Mouse (Mus musculus): Measurements from ENCODE around the gene Fam208b. TPM values are rescaled to one million over a fixed set of nuclear protein-coding genes. Genes with fewer than 3 reads are reported as not detected.
"Not testable (repeated sequence)": the region's sequence is repeated elsewhere in the genome, so short reads cannot be mapped to it uniquely, and the experiment has no call there.

Fam208b gene
- polyA plus RNA-seq, 1 experiment from 2014 or later: 5.7 TPM

GRCm38 (mm10) chr13:3540166-3540565 lies 70.7 kb downstream of the Fam208b start:
- H3K4me3 ChIP-seq (ENCODE audit: inconsistent target): peak overlapping the region; percentile 74
- 90% methylated on average over 1 of the region's 2 CpGs for WGBS (ENCODE audit: missing documents)
- peak overlapping the region; percentile 90 for H3K27ac ChIP-seq
- no peaks in the 10 kb centered on the region for H3K36me3 ChIP-seq (ENCODE audit: inconsistent target)
- peaks cover 67% of the 10 kb centered on the region for H3K79me2 ChIP-seq (ENCODE audit: inconsistent target)

GRCm38 (mm10) chr13:3538969-3539562 lies 71.8 kb downstream of the Fam208b start:
- Histone ChIP-seq H3K27ac (peak overlapping the region; percentile 90), H3K4me3 (ENCODE audit: inconsistent target) (peak overlapping the region; percentile 74)
- WGBS (ENCODE audit: missing documents): 2% methylated on average over 15 of the region's 15 CpGs

GRCm38 (mm10) chr13:3538223-3538968 lies 72.5 kb downstream of the Fam208b start:
- H3K79me2 ChIP-seq (ENCODE audit: inconsistent target): peaks cover 49% of the 10 kb centered on the region
- H3K27ac ChIP-seq: peak overlapping the region; percentile 90
- no peaks in the 10 kb centered on the region for H3K36me3 ChIP-seq (ENCODE audit: inconsistent target)
- WGBS (ENCODE audit: missing documents): under 1% methylated on average over 46 of the region's 59 CpGs
- peak overlapping the region; percentile 74 for H3K4me3 ChIP-seq (ENCODE audit: inconsistent target)

More at GRCm38 (mm10) chr13:3538969-3539562, 71.8 kb downstream of the Fam208b start:
- Histone ChIP-seq H3K79me2 (ENCODE audit: inconsistent target) (peaks cover 56% of the 10 kb centered on the region), H3K36me3 (ENCODE audit: inconsistent target) (no peaks in the 10 kb centered on the region)

- H3K4me3 ChIP-seq (ENCODE audit: inconsistent target): peak within 1 kb of the TSS; percentile 74
- peak within 1 kb of the TSS; percentile 90 for H3K27ac ChIP-seq
- 0% methylated on average over 20 of the region's 47 CpGs for WGBS (ENCODE audit: missing documents)
- H3K36me3 ChIP-seq (ENCODE audit: inconsistent target): no peaks in the 10 kb centered on the region
- H3K79me2 ChIP-seq (ENCODE audit: inconsistent target): peaks cover 42% of the 10 kb centered on the region
These were observed 73.2 kb downstream of the Fam208b start, which contains the start of gene Gdi2 for GRCm38 (mm10) chr13:3537594-3538222. Gene Gdi2 (plus strand): TSS chr13:3538063.

GRCm38 (mm10) chr13:3534146-3534545 lies 76.8 kb downstream of the Fam208b start:
- no peak overlapping the region for H3K4me3 ChIP-seq (ENCODE audit: inconsistent target)
- no peaks in the 10 kb centered on the region for H3K36me3 ChIP-seq (ENCODE audit: inconsistent target)
- WGBS (ENCODE audit: missing documents): 92% methylated on average over 4 of the region's 4 CpGs
- H3K27ac ChIP-seq: no peak overlapping the region
- H3K79me2 ChIP-seq (ENCODE audit: inconsistent target): peaks cover 8% of the 10 kb centered on the region

GRCm38 (mm10) chr13:3532451-3532850 lies 78.5 kb downstream of the Fam208b start:
- WGBS (ENCODE audit: missing documents): 91% methylated on average over 4 of the region's 4 CpGs
- Histone ChIP-seq H3K27ac (no peak overlapping the region), H3K36me3 (ENCODE audit: inconsistent target) (no peaks in the 10 kb centered on the region), H3K4me3 (ENCODE audit: inconsistent target) (no peak overlapping the region), H3K79me2 (ENCODE audit: inconsistent target) (no peaks in the 10 kb centered on the region)

- H3K79me2 ChIP-seq (ENCODE audit: inconsistent target): no peaks in the 10 kb centered on the region
- H3K27ac ChIP-seq: no peak overlapping the region
- WGBS (ENCODE audit: missing documents): 92% methylated on average over 9 of the region's 10 CpGs
- no peaks in the 10 kb centered on the region for H3K36me3 ChIP-seq (ENCODE audit: inconsistent target)
- H3K4me3 ChIP-seq (ENCODE audit: inconsistent target): no peak overlapping the region
These were observed 79.1 kb downstream of the Fam208b start for GRCm38 (mm10) chr13:3531692-3532320.

- not testable (repeated sequence) for H3K27ac ChIP-seq; H3K4me3 ChIP-seq (ENCODE audit: inconsistent target); H3K36me3 ChIP-seq (ENCODE audit: inconsistent target); H3K79me2 ChIP-seq (ENCODE audit: inconsistent target)
- 100% methylated on average over 2 of the region's 2 CpGs for WGBS (ENCODE audit: missing documents)
These were observed 79.7 kb downstream of the Fam208b start for GRCm38 (mm10) chr13:3531176-3531575.

- Histone ChIP-seq H3K79me2 (ENCODE audit: inconsistent target) (no peaks in the 10 kb centered on the region), H3K4me3 (ENCODE audit: inconsistent target) (no peak overlapping the region), H3K36me3 (ENCODE audit: inconsistent target) (no peaks in the 10 kb centered on the region), H3K27ac (no peak overlapping the region)
- 63% methylated on average over 3 of the region's 3 CpGs for WGBS (ENCODE audit: missing documents)
These were observed 80.5 kb downstream of the Fam208b start for GRCm38 (mm10) chr13:3530451-3530850.

- 7% methylated on average over 8 of the region's 8 CpGs for WGBS (ENCODE audit: missing documents)
- Histone ChIP-seq H3K4me3 (ENCODE audit: inconsistent target) (no peak overlapping the region), H3K36me3 (ENCODE audit: inconsistent target) (no peaks in the 10 kb centered on the region), H3K27ac (peak overlapping the region; percentile 52), H3K79me2 (ENCODE audit: inconsistent target) (no peaks in the 10 kb centered on the region)
These were observed 84.6 kb downstream of the Fam208b start for GRCm38 (mm10) chr13:3526328-3526727.

GRCm38 (mm10) chr13:3525611-3526051 lies 85.3 kb downstream of the Fam208b start:
- Histone ChIP-seq H3K4me3 (ENCODE audit: inconsistent target) (no peak overlapping the region), H3K36me3 (ENCODE audit: inconsistent target) (no peaks in the 10 kb centered on the region), H3K79me2 (ENCODE audit: inconsistent target) (no peaks in the 10 kb centered on the region), H3K27ac (peak overlapping the region; percentile 52)
- 70% methylated on average over 4 of the region's 4 CpGs for WGBS (ENCODE audit: missing documents)

- WGBS (ENCODE audit: missing documents): 100% methylated on average over 1 of the region's 1 CpGs
- Histone ChIP-seq H3K27ac (no peak overlapping the region), H3K36me3 (ENCODE audit: inconsistent target) (no peaks in the 10 kb centered on the region), H3K4me3 (ENCODE audit: inconsistent target) (no peak overlapping the region), H3K79me2 (ENCODE audit: inconsistent target) (no peaks in the 10 kb centered on the region)
These were observed 87.0 kb downstream of the Fam208b start for GRCm38 (mm10) chr13:3523946-3524345.

- no peaks in the 10 kb centered on the region for H3K79me2 ChIP-seq (ENCODE audit: inconsistent target)
- H3K4me3 ChIP-seq (ENCODE audit: inconsistent target): no peak overlapping the region
- 32% methylated on average over 5 of the region's 6 CpGs for WGBS (ENCODE audit: missing documents)
- H3K27ac ChIP-seq: no peak overlapping the region
- H3K36me3 ChIP-seq (ENCODE audit: inconsistent target): no peaks in the 10 kb centered on the region
These were observed 87.4 kb downstream of the Fam208b start for GRCm38 (mm10) chr13:3523459-3523858.

- not testable (repeated sequence) for H3K36me3 ChIP-seq (ENCODE audit: inconsistent target); H3K4me3 ChIP-seq (ENCODE audit: inconsistent target); H3K79me2 ChIP-seq (ENCODE audit: inconsistent target); H3K27ac ChIP-seq
- no CpG with 5 or more reads among the region's 1 CpGs for WGBS (ENCODE audit: missing documents)
These were observed 90.9 kb downstream of the Fam208b start for GRCm38 (mm10) chr13:3519994-3520393.
